Mouse (Mus musculus): ENCODE results near the gene Gsdma.
"Not testable (repeated sequence)": the region's sequence is repeated elsewhere in the genome, so short reads cannot be mapped to it uniquely, and the experiment has no call there.

Gsdma gene

DNA sequence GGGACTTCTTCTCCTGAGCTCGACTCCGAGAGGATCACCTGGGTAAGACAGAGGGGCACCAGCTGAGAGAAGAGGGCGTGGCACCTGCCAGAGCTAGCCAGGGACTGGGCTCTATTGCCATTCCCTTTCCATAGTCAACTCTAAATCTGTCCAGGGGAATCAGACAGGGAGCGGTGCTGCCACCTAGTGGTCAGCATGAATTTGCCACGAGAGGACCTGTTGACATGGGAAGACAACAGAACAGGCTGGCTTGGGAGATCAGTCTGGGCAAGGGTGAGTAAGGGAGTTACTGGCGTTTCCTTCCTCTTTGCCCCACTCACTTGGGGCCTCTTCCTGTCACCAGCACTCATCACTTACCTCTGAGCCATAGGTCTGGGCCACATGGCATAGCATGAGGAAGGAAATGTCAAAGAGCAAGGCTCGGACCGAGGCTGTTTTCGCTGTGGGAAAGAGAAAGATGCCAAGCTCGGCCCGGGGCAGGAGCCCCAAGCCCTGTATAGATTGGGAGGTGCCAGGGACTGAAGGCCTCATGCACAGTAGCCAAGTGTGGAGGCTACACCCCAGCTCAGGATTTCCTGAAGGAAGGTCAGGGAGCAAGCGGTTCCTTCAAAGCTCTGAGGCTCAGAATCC is 46.4 kb downstream of the Gsdma start:
- DNase-seq, result peak; percentile 80

DNA sequence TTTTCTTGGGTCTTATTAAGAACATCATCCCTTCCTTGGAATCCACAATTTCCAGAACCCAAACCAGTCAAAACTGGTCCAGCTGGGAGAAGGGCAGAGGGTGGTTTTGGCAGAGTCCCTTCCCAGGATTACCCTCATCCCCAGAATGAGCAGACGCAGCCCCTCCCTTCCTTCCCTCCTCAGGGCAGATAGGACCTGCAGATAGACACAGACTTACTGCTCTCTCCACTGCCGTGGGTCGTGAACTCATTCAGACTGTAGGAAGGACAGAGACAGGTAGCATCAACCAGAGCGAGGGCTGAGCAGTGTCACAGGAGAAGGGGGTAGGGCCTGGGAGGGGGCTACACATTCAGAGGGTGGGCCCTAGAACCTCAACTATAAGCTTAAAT is 46.9 kb downstream of the Gsdma start:
- no peak for DNase-seq

DNA sequence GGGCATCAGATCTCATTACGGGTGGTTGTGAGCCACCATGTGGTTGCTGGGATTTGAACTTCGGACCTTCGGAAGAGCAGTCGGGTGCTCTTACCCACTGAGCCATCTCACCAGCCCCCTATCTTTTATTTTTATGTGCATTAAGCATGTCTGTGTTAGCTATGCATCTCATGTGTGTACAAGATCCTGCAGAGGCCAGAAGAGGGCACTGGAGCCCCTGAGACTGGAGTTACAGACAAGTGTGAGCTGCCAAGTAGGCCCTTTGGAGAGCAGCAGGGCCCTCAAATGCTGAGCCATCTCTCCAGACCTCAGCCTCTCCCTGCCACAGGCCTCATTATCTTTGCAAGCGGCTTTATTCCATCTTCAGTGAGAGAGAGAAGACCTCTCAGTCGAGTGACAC is 47.9 kb downstream of the Gsdma start:
- DNase-seq, result not testable (repeated sequence)

DNA sequence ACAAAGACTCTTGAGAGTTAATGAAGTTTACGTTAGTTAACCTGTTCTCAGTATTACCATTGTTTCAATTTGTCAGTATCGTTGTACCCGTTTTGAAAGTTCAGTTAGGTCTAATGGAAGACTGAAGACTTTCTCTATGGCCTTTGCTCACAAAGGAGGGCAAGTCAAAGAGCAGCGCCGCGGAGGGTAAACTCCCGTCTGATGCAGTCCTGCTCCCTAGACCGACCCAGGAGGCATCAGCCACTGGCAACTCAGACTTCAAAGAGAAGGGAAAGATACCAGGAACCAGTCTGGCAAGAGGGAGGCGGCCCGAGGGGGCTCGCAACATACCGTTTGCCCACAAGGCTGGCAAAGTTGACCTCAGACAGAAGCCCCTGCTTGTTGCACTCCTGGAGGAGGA is 49.6 kb downstream of the Gsdma start:
- DNase-seq, result no peak

DNA sequence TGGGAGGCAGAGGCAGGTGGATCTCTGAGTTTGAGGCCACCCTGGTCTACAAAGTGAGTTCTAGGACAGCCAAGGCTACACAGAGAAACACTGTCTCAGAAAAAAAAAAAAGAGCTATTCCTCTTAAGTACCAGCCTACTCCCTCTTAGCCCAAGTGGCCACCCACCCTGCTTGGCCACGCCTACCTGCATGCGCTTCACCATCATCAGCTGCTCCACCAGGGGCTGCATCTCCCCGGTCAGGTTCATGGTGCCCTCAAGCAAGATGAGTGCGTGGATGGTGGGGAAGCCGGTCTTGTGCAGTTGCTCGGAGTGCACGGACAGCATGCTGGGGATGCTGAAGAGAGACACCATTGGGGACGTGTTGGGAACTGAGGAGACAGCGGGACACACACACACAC is 51.8 kb downstream of the Gsdma start:
- no peak for DNase-seq

DNA sequence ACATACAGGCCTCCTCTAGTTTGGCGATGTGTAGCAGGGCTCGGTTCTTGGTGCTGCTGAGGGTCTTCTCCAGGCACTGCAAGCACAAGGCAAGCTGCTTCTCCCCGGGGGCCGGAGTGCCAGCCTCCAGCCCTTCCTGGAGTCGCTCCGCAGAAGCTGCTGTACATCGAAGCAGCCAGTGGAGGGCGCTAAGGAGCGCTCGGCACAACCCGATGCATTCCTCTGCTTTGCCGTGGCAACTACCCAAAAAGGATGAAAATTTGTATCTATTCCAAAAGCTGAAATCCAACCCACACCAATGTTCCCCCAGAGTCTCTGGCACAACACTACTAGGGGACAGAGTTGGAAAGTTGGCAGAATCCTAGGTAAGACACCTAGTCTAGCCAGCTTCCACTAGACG is 53.8 kb downstream of the Gsdma start:
- peak; percentile 85 for DNase-seq

DNA sequence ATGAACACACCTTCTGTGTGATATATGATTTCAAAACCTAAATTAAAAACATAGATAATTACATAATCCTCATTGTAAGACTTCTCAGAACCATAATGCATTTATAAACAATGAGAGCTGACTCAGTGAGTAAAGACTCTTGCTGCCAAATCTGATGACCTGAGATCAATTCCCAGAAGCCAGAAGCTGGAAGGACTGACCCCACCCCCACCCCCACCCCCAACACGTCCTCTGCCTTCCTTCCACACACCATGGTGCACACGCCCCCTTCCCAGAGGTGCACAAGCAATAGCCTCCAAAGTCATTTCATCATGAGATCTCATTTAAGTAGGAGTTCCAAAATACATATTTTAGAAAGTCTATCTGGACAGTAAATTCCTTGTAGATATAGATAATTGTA is 56.6 kb downstream of the Gsdma start:
- DNase-seq, result no peak

DNA sequence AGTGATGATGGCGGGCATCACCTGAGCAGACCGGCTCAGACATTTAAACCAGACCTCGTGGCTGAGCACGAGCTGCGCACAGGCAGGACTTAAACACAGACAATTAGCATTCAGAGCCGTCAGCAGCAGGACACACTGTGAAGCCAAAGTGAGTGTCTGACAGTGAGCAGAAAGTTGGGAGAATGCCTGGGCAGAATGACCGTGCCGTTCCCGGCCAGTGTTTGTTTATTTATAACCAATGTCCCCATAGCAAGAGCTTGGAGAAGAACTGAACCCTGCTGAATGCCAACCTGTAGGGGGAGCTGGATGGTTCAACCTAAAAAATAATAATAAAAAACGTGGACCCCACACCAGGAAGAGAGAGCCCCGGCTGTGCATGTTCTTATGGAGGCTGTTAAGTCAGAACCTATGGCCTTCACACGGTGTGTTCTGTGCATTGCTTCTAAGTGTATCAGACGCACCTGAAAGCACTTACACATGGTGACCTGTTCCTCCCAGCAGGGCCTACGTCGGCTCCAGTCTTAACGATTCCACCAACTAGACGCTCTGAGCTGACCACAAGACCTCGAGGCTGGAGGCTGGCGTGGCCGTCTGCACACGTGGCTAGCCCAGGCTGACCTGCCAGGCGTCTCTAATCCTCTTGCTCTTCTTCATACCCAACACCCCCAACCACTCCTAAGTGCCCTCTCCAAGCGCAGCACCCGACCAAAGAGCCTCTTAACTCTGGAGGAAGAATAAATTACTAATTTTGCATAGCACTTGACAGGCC is 57.5 kb downstream of the Gsdma start:
- DNase-seq, result peak; percentile 52

DNA sequence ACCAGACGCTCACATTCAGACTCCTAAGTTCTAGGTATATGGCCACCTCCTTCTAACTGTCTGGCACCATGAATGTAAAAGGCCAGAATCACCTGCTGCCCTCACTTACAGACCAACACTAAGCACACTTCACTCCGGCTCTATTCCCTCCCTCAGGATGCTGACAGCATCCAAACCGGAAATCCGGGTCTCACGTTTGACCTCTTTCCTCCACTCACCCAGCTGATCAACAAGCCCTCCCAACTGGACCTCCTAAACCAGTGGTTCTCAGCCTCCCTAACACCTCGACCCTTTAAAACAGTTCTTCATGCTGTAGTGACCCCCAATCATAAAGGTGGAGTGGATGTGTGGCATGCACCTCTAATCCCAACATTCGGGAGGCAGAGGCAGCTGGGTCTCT is 58.9 kb downstream of the Gsdma start:
- no peak for DNase-seq

DNA sequence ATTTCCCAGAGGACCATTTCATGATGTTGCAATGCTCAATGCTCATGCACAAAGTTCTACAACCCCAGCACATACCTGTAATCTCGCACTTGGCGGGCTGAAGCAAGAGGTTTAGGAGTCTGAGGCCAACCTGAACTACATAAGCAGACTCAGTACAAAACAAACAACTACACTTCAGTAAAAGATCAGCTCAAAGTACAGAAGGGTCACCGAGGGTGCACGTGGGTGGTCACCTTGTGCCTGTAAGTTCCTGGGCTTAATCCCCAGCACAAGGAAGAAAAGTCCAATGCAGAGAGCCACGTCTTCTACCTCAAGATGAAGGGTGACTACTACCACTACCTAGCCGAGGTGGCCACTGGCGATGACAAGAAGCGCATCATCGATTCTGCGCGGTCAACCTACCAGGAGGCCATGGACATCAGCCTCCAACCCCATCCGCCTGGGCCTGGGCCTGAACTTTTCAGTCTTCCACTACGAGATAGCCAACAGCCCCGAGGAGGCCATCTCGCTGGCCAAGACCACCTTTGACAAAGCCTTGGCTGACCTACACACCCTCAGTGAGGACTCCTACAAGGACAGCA is 61.9 kb downstream of the Gsdma start:
- no peak for DNase-seq

All from cerebellum, adult 8-10 months (tissue).